Comparison of ENCODE assay signal across 17 mouse cellular contexts in genomic region chr10:67695891-67696853, GRCm38 (mm10).
A peak's percentile ranks its signal among the peaks of the same experiment; 100 is the strongest.
DNase-seq lines count a peak whose midpoint lies in the region; ATAC-seq and TF ChIP-seq lines count a peak whose summit lies in the region.
"Had no signal": no experiment of that assay in that cellular context is flagged by ENCODE, and none has a peak within 500 bp of the region (broad histone marks: within the 10 kb centered on the region; RNA-seq: fewer than 3 reads in every experiment).

No protein-coding gene starts in this region.

- H3K9me3 ChIP-seq in liver, embryonic 14.5 days (ENCODE audit: control insufficient read depth, low read length): no peaks in the 10 kb centered on the region
- H3K9me3 ChIP-seq: embryonic facial prominence, embryonic 10.5 days; forebrain, embryonic 15.5 days; hindbrain, embryonic 13.5 days had no signal

- H3K4me2 ChIP-seq in liver, embryonic 14.5 days (ENCODE audit: low read depth): no peak overlapping the region
- H3K4me2 ChIP-seq: forebrain, embryonic 15.5 days; hindbrain, embryonic 13.5 days had no signal

- DNase-seq in embryo, embryonic 9.5 days (ENCODE audit: extremely low spot score): peak; percentile 1
- no peak for DNase-seq in embryo, embryonic 10.5 days (ENCODE audit: low spot score)
- no peak for DNase-seq in spleen, adult 2 months (ENCODE audit: low read depth in 1 of 2, low spot score in 2 of 2)
- DNase-seq in spleen, postnatal 4 days (ENCODE audit: low spot score in 2 of 2): no peak
- DNase-seq in liver, embryonic 14.5 days (ENCODE audit: low read depth in 3 of 3, low spot score in 3 of 3): peak in 2 of 3 experiments; percentile 4 to 6
- DNase-seq in left cerebral cortex, postnatal 10 days (ENCODE audit: extremely low spot score in 1 of 2, low spot score in 2 of 2): no peak
- no peak for DNase-seq in thymus, postnatal 4 days
- DNase-seq: adrenal gland, postnatal 10 days; cerebellum, adult 18-20 months; heart, adult 2 months had no signal

- no peaks in the 10 kb centered on the region for H3K27me3 ChIP-seq in spleen, adult 2 months (ENCODE audit: control insufficient read depth, insufficient read depth, low read length)
- H3K27me3 ChIP-seq in liver, embryonic 14.5 days (ENCODE audit: control insufficient read depth, insufficient read depth, low read length): no peaks in the 10 kb centered on the region
- H3K27me3 ChIP-seq: forebrain, embryonic 15.5 days; hindbrain, embryonic 13.5 days; Patski had no signal

- intact Hi-C loops in left cerebral cortex, postnatal 10 days (cut with DNase I): no loop called here

- no peak for TF ChIP-seq EP300 in liver, embryonic 14.5 days (IDR thresholded peaks at IDR 0.05; ENCODE audit: low read depth)

- no peak for ATAC-seq in liver, embryonic 14.5 days (ENCODE audit: insufficient read depth)
- no peak for ATAC-seq in frontal cortex, adult (ENCODE audit: low TSS enrichment)
- ATAC-seq: forebrain, embryonic 15.5 days; Patski had no signal

- H3K4me1 ChIP-seq in spleen, adult 2 months (ENCODE audit: control insufficient read depth, insufficient read depth, insufficient read length): peaks cover 12% of the 10 kb centered on the region
- H3K4me1 ChIP-seq in liver, embryonic 14.5 days (replicated peaks; ENCODE audit: control insufficient read depth in 2 of 2, insufficient read depth in 2 of 2, low read length in 1 of 2): peaks cover 0 to 15% of the 10 kb centered on the region in 2 experiments; a peak in 2 of 4 replicates
- H3K4me1 ChIP-seq: forebrain, embryonic 15.5 days; hindbrain, embryonic 13.5 days had no signal

- no peaks in the 10 kb centered on the region for H3K36me3 ChIP-seq in spleen, adult 2 months (ENCODE audit: control insufficient read depth, insufficient read depth, low read length)
- H3K36me3 ChIP-seq in liver, embryonic 14.5 days (replicated peaks; ENCODE audit: control insufficient read depth, insufficient read depth, low read depth): no peaks in the 10 kb centered on the region
- H3K36me3 ChIP-seq: embryonic facial prominence, embryonic 10.5 days; forebrain, embryonic 15.5 days; hindbrain, embryonic 13.5 days had no signal

- WGBS in spleen, adult 2 months: 53% methylated on average over 10 of the region's 10 CpGs
- WGBS in liver, embryonic 14.5 days (ENCODE audit: insufficient replicate concordance): 8% methylated on average over 10 of the region's 10 CpGs

- H3K4me3 ChIP-seq in spleen, adult 2 months (ENCODE audit: extremely low read depth, insufficient read depth, insufficient read length): no peak overlapping the region
- H3K4me3 ChIP-seq in liver, embryonic 14.5 days (ENCODE audit: insufficient read depth in 1 of 2, low read depth in 2 of 2, low read length in 2 of 2): no peak overlapping the region
- H3K4me3 ChIP-seq: embryonic facial prominence, embryonic 10.5 days; forebrain, embryonic 15.5 days; heart, adult 2 months; hindbrain, embryonic 13.5 days; left cerebral cortex, adult 2 months had no signal

- no peak for TF ChIP-seq POLR2A in spleen, adult 2 months (IDR thresholded peaks at IDR 0.05; ENCODE audit: low read depth, low read length)

- no peak overlapping the region for H3K9ac ChIP-seq in liver, embryonic 14.5 days (replicated peaks)
- H3K9ac ChIP-seq: forebrain, embryonic 15.5 days; hindbrain, embryonic 13.5 days had no signal

- H3K27ac ChIP-seq in spleen, adult 2 months (ENCODE audit: insufficient read depth, low read length): peak overlapping the region; percentile 36
- H3K27ac ChIP-seq in liver, embryonic 14.5 days: no peak overlapping the region
- H3K27ac ChIP-seq: embryonic facial prominence, embryonic 10.5 days; forebrain, embryonic 15.5 days; heart, adult 2 months; hindbrain, embryonic 13.5 days; kidney, postnatal 0 days; left cerebral cortex, adult 2 months had no signal

- no peak for TF ChIP-seq CTCF in spleen, adult 2 months (IDR thresholded peaks at IDR 0.05; ENCODE audit: extremely low read depth, insufficient read depth, insufficient read length, insufficient replicate concordance)
- TF ChIP-seq CTCF in liver, embryonic 14.5 days (IDR thresholded peaks at IDR 0.05; ENCODE audit: low read depth): no peak

Comparison
In these comparisons a context has a peak if more than half of its experiments do, and no peak if none do; other contexts are left out.
1. DNase-seq: peak in embryo, embryonic 9.5 days (single experiment) and liver, embryonic 14.5 days (2 of 3); none in embryo, embryonic 10.5 days (single experiment), spleen, adult 2 months (0 of 2), spleen, postnatal 4 days (0 of 2), left cerebral cortex, postnatal 10 days (0 of 2) and thymus, postnatal 4 days (single experiment).